Mouse (Mus musculus) bone marrow macrophage, adult 2 months (primary cell): Measurements from ENCODE around the gene Krtap4-7. TPM values are rescaled to one million over a fixed set of nuclear protein-coding genes. Genes with fewer than 3 reads are reported as not detected.

Source experiments
- polyA plus RNA-seq: library from polyadenylated mRNA; stranded (reverse); fragments of >200 nt; gene quantifications from 2 replicates; pipeline ENCODE4 v1.2.4, GENCODE M21; 2012; ENCODE audit not compliant: missing spikeins, insufficient read depth, insufficient read length

Krtap4-7 gene
- polyA plus RNA-seq, 1 experiment = not detected

Other genes starting within 250 kb of the Krtap4-7 start
- not detected in 2 replicates for gene Krt12, start 221.8 kb downstream of the Krtap4-7 start, polyA plus RNA-seq
- not detected in 2 replicates for gene Krt20, start 205.9 kb downstream of the Krtap4-7 start, polyA plus RNA-seq
- gene Krt23, start 151.0 kb downstream of the Krtap4-7 start, polyA plus RNA-seq = not detected in 2 replicates
- gene Krt39, start 122.8 kb downstream of the Krtap4-7 start, polyA plus RNA-seq = not detected in 2 replicates
- not detected in 2 replicates for gene Krt40, start 100.9 kb downstream of the Krtap4-7 start, polyA plus RNA-seq
- gene Krtap3-3, start 93.2 kb downstream of the Krtap4-7 start, polyA plus RNA-seq = not detected in 2 replicates
- not detected in 2 replicates for gene Krtap3-2, start 87.2 kb downstream of the Krtap4-7 start, polyA plus RNA-seq
- not detected in 2 replicates for gene Gm11939, start 84.6 kb downstream of the Krtap4-7 start, polyA plus RNA-seq
- gene Krtap3-1, start 77.5 kb downstream of the Krtap4-7 start, polyA plus RNA-seq = not detected in 2 replicates
- gene Krtap1-5, start 63.1 kb downstream of the Krtap4-7 start, polyA plus RNA-seq = not detected in 2 replicates
- gene Krtap1-4, start 60.4 kb downstream of the Krtap4-7 start, polyA plus RNA-seq = not detected in 2 replicates
- gene Krtap1-3, start 52.8 kb downstream of the Krtap4-7 start, polyA plus RNA-seq = not detected in 2 replicates
- gene Krtap9-3, start 46.0 kb downstream of the Krtap4-7 start, polyA plus RNA-seq = not detected in 2 replicates
- not detected in 2 replicates for gene Gm11938, start 40.8 kb downstream of the Krtap4-7 start, polyA plus RNA-seq
- not detected in 2 replicates for gene Gm11937, start 33.9 kb downstream of the Krtap4-7 start, polyA plus RNA-seq
- gene Krtap2-4, start 29.2 kb downstream of the Krtap4-7 start, polyA plus RNA-seq = not detected in 2 replicates
- not detected in 2 replicates for gene Gm11562, start 23.7 kb downstream of the Krtap4-7 start, polyA plus RNA-seq
- not detected in 2 replicates for gene Krtap4-1, start 15.9 kb downstream of the Krtap4-7 start, polyA plus RNA-seq
- gene Krtap4-2, start 9.0 kb downstream of the Krtap4-7 start, polyA plus RNA-seq = not detected in 2 replicates
- not detected in 2 replicates for gene Gm11555, start 6.1 kb upstream of the Krtap4-7 start, polyA plus RNA-seq
- not detected in 2 replicates for gene Gm11563, start 14.9 kb upstream of the Krtap4-7 start, polyA plus RNA-seq
- gene Krtap4-6, start 21.9 kb upstream of the Krtap4-7 start, polyA plus RNA-seq = not detected in 2 replicates
- not detected in 2 replicates for gene Gm14190, start 46.7 kb upstream of the Krtap4-7 start, polyA plus RNA-seq
- gene Gm14180, start 90.2 kb upstream of the Krtap4-7 start, polyA plus RNA-seq = not detected in 2 replicates
- not detected in 2 replicates for gene Gm11595, start 128.8 kb upstream of the Krtap4-7 start, polyA plus RNA-seq
- gene Krtap4-8, start 136.6 kb upstream of the Krtap4-7 start, polyA plus RNA-seq = not detected in 2 replicates
- not detected in 2 replicates for gene Krtap4-9, start 141.1 kb upstream of the Krtap4-7 start, polyA plus RNA-seq
- gene Gm11596, start 149.4 kb upstream of the Krtap4-7 start, polyA plus RNA-seq = not detected in 2 replicates
- gene Gm11569, start 154.8 kb upstream of the Krtap4-7 start, polyA plus RNA-seq = not detected in 2 replicates
- not detected in 2 replicates for gene Gm11554, start 160.4 kb upstream of the Krtap4-7 start, polyA plus RNA-seq
- gene Krtap4-13, start 165.8 kb upstream of the Krtap4-7 start, polyA plus RNA-seq = not detected in 2 replicates
- not detected in 2 replicates for gene Gm11564, start 171.6 kb upstream of the Krtap4-7 start, polyA plus RNA-seq
- not detected in 2 replicates for gene 2300003K06Rik, start 194.0 kb upstream of the Krtap4-7 start, polyA plus RNA-seq
- gene Krtap4-16, start 207.5 kb upstream of the Krtap4-7 start, polyA plus RNA-seq = not detected in 2 replicates
- gene Gm11568, start 213.8 kb upstream of the Krtap4-7 start, polyA plus RNA-seq = not detected in 2 replicates
- gene Gm11559, start 220.4 kb upstream of the Krtap4-7 start, polyA plus RNA-seq = not detected in 2 replicates
- not detected in 2 replicates for gene Krtap9-1, start 229.3 kb upstream of the Krtap4-7 start, polyA plus RNA-seq
- not detected in 2 replicates for gene Gm11567, start 235.1 kb upstream of the Krtap4-7 start, polyA plus RNA-seq